Mouse (Mus musculus) E14TG2a.4 (cell line): ENCODE data around the gene Nek2.

Experiments used
- CTCF ChIP-seq: conservative IDR thresholded peaks from 2 replicates; pipeline ENCODE4 v1.5.1; 2014; ENCODE audit warnings: low read length
- NANOG ChIP-seq: IDR thresholded peaks from 2 replicates; pipeline ENCODE4 v1.6.1; 2014; ENCODE audit warnings: borderline replicate concordance, low read length, mixed read lengths

GRCm38 (mm10) chr1:191880921-191881609 lies 59.8 kb downstream of the Nek2 start:
- no peak for TF ChIP-seq CTCF
- no peak for TF ChIP-seq NANOG
